Mouse (Mus musculus): ENCODE data around the gene Ggt1. TPM values are rescaled to one million over a fixed set of nuclear protein-coding genes. Genes with fewer than 3 reads are reported as not detected.
A peak's percentile ranks its signal among the peaks of the same experiment; 100 is the strongest.

Gene Ggt1
- total RNA-seq, 2 experiments from 2014 or later = not detected

DNA sequence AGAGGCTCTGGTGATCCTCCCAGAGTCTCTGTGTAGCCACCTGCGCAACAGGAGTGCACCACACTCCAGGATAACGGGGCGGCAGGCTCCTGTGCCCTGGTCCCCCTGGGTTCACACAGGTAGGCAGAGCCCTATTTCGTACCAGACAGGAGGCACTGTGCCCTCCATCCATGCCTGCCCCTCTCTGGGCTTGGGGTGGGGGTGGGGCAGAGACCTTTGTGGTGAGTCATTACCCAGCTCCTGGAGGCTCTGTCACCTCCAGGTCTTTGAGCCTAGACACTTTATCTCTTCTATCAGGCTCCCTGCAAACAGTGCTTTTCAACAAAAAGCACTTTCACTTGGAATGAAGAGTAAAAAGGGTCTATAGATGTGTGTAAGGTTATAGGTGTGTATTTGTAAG, 7.4 kb downstream of the Ggt1 start:
- ATAC-seq (replicated peaks; ENCODE audit: low FRiP score, poor library complexity, severe bottlenecking) = no peak

GRCm38 (mm10) chr10:75570981-75571657, 9.7 kb downstream of the Ggt1 start:
- no peak for ATAC-seq (replicated peaks; ENCODE audit: low FRiP score, poor library complexity, severe bottlenecking)

DNA sequence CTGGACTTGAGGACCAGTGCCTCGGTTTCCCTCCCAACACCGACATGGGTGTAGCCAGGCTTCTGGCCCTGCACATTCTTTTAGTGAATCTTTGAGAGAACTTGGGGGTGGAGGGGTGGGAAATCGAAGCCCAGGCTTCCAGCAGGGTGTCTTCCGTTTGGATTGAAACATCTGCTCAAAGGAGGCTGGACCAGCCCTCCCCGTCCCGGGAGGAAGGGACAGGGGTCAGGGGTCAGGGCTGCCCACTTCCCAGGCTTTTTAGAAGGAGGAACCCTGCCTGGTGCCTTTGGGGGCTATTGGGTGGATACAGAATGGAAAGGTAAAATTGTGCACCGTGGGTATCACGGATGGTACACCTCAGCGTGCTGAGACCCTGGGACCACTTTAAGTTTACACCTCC, 10.5 kb downstream of the Ggt1 start:
- ATAC-seq (replicated peaks; ENCODE audit: low FRiP score, poor library complexity, severe bottlenecking) = no peak

DNA sequence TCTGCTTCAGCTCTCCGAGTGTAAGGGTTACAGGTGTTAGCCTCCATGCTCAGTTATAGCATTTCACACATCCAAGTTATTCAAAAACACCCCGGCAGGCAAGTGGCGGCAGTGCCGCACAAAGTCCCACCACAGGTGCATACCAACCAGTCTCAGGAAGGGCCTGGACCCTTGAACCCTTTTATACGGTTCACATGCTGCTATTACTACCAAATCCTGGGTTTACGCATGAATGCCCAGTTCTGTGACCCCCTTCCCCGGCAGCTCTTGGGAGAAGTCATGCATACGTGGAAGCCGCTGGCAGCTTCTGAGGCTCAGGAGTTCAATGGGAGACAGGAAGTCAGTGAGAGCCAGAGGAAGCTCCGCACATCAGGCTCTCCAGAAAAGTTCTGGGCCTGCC, 11.8 kb downstream of the Ggt1 start:
- ATAC-seq (replicated peaks; ENCODE audit: low FRiP score, poor library complexity, severe bottlenecking) = no peak

GRCm38 (mm10) chr10:75573965-75574364, 12.6 kb downstream of the Ggt1 start:
- no peak for ATAC-seq (replicated peaks; ENCODE audit: low FRiP score, poor library complexity, severe bottlenecking)

DNA sequence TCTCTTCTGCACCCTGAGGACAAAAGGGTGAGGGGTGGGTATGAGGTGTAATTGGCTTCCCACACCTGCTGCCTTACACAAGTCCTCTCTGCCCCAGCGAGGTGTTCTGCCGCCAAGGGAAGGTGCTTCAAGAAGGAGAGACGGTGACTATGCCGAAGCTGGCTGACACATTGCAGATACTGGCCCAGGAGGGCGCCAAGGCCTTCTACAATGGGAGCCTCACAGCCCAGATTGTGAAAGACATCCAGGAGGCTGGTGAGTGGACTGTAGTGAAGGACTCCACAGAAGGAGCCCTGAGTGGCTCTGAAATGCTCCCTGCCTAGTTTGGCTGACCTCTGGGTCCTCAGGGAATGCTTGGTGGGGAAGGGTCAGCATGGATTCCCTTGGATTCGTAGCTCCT, 17.7 kb downstream of the Ggt1 start:
- ATAC-seq (replicated peaks; ENCODE audit: low FRiP score, poor library complexity, severe bottlenecking) = no peak

- peak; percentile 56 for ATAC-seq (replicated peaks; ENCODE audit: low FRiP score, poor library complexity, severe bottlenecking)
These were observed 24.6 kb downstream of the Ggt1 start for GRCm38 (mm10) chr10:75585876-75586552.

DNA sequence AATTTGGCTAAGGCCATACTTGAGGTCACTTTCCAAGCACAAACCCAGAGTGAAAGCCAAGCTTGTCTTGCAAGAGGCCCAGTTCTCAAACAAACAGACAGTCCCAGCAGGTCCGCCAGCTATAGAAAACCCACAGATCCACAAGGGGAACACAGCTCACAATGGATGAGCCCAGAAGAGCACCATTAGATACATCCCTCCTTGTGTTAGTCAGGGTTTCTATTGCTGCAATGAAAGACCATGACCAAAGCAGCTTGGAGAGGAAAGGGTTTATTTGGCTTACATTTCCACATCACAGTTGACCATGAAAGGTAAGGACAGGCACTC, 25.1 kb downstream of the Ggt1 start:
- ATAC-seq (replicated peaks; ENCODE audit: low FRiP score, poor library complexity, severe bottlenecking) = no peak

DNA sequence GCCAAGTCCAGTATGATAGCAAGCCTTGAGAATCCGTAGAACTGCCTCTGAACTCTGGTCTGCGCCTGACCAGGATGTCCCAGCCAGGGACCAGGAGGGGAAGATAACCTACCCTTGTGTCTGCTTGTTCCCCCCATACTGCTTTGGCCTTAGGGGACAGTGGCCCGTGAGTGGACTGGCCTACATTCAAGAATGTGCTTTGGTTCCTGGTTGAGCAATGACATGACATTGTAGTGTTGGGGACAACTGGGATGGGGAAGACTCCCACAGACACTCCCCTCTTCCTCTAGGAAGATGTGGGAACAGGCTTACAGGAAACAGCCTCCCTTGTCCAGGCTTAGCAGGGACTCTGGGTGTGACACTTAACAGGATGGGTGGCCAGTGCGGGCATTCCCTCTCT, 26.4 kb downstream of the Ggt1 start:
- ATAC-seq (replicated peaks; ENCODE audit: low FRiP score, poor library complexity, severe bottlenecking) = no peak

GRCm38 (mm10) chr10:75588336-75588735, 26.9 kb downstream of the Ggt1 start:
- ATAC-seq (replicated peaks; ENCODE audit: low FRiP score, poor library complexity, severe bottlenecking) = no peak

- no peak for ATAC-seq (replicated peaks; ENCODE audit: low FRiP score, poor library complexity, severe bottlenecking)
These were observed 27.7 kb downstream of the Ggt1 start, which contains the start of gene Ggt5 for GRCm38 (mm10) chr10:75589129-75589528. Gene Ggt5, plus strand, starts transcription at chr10:75589340.

- ATAC-seq (replicated peaks; ENCODE audit: low FRiP score, poor library complexity, severe bottlenecking) = no peak
These were observed 28.2 kb downstream of the Ggt1 start for GRCm38 (mm10) chr10:75589651-75590050.

- no peak for ATAC-seq (replicated peaks; ENCODE audit: low FRiP score, poor library complexity, severe bottlenecking)
These were observed 29.9 kb downstream of the Ggt1 start for GRCm38 (mm10) chr10:75591211-75591894.

GRCm38 (mm10) chr10:75592585-75592984, 31.2 kb downstream of the Ggt1 start:
- no peak for ATAC-seq (replicated peaks; ENCODE audit: low FRiP score, poor library complexity, severe bottlenecking)

DNA sequence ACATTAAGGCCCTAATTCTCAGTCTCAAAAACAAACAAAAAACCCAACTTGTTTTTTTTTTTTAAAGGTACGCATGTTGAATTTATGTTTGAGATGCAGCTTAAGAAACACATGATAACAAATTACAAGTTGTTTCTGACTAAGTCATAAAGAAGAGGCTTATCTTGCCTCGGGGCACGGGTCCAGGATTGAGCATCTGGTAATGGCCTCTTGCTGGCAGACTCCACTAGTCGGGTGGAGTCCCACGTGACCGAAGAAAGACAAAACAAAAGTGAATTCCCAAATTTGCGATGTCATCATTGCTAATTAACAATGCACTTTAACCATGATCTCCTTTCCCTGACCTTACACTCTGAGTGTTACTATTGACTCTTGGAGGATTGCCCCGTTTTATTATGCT, 34.6 kb downstream of the Ggt1 start:
- no peak for ATAC-seq (replicated peaks; ENCODE audit: low FRiP score, poor library complexity, severe bottlenecking)

DNA sequence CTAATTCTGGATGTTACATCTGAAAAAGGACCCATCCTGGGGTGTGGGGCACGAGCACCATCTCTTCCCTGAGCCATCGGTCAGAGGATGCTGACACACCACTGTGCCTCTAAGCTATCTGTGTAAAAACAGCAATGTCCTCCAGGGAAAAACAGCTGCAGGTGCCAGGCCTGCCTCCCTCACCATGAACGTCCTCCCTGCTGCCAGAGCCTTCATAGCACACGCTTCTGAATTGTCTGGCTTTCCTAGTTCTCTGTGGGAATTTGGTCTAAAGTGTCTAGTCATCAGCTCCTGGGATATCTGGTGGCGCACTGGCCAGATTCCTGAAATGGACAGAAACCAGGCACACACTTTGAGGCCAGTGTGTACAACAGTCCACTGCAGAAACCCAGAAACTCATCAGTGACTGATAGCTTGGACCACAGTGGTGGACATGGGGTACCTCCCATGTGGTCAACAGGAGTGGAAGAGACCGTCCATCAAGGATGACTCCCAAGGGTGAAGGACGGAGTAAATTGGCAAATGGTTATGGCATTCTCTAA, 38.9 kb downstream of the Ggt1 start:
- no peak for ATAC-seq (replicated peaks; ENCODE audit: low FRiP score, poor library complexity, severe bottlenecking)

DNA sequence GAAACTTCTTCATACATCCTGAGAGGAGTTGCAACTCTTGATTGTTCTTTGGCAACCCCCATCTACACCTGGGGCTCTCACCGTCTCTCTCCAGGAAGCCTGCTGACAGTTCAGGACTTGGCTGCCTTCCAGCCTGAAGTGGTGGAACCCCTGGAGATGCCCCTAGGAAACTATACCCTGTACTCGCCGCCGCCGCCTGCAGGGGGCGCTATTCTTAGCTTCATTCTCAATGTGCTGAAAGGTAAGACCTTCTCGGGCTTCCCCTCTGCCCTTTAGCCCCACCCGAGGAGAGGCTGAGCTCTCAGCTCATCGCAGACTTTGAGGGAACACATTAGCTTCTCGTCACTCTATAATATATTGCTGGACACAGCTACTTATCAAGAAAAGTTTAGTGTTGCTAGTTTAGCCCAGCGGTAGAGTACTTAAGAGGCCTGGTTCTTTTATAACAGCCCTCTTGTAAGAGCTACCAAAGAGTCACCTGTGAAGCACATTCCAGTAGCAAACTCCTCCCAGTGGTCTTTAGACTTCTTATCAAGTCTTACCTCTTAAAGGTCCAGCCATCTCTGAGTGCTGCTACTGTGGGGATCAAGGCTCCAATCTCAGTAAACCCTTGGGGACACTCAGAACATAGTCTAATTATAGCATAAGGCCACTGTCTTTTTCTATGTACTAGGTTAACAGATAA, 43.9 kb downstream of the Ggt1 start:
- 0 out of 2 replicates have a peak, but pooled peaks have one; percentile 37 for ATAC-seq (replicated peaks; ENCODE audit: low FRiP score, poor library complexity, severe bottlenecking)

DNA sequence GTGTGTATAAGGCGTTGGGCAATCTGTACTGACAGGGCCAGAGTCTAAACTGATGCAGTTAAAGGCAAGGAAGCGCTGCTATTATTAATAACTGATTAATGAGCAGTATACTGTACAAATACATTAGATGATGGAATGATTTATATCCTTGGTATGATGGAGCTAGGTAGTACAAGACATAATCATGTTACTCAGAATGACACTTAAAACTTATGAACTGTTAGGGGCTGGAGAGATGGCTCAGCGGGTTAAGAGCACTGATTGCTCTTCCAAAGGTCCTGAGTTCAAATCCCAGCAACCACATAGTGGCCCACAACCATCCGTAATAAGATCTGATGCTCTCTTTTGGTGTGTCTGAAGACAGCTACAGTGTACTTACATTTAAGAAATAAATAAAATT, 45.8 kb downstream of the Ggt1 start:
- no peak for ATAC-seq (replicated peaks; ENCODE audit: low FRiP score, poor library complexity, severe bottlenecking)

- ATAC-seq (replicated peaks; ENCODE audit: low FRiP score, poor library complexity, severe bottlenecking) = no peak
These were observed 47.6 kb downstream of the Ggt1 start for GRCm38 (mm10) chr10:75608975-75609374.

GRCm38 (mm10) chr10:75610486-75610885, 49.1 kb downstream of the Ggt1 start:
- ATAC-seq (replicated peaks; ENCODE audit: low FRiP score, poor library complexity, severe bottlenecking) = no peak

Measured in erythroid progenitor cell, adult 5-6 weeks (primary cell).